Mouse (Mus musculus) C2C12 (cell line): ENCODE measurements around the gene Rnase9.

Experiments used
- CTCF ChIP-seq: IDR thresholded peaks from one replicate; pipeline ENCODE4 v1.5.1; 2011; ENCODE audit not compliant: control insufficient read depth, insufficient read depth, insufficient read length
- MAX ChIP-seq: IDR thresholded peaks from one replicate; pipeline ENCODE4 v1.6.1; 2011; ENCODE audit warnings: mild to moderate bottlenecking, control low read depth
- MYOD1 ChIP-seq: IDR thresholded peaks from one replicate; pipeline ENCODE4 v1.6.1; 2011; ENCODE audit warnings: low read depth; ENCODE audit not compliant: control insufficient read depth, insufficient read length

- no peak for TF ChIP-seq MAX
- TF ChIP-seq MYOD1, result no peak
- TF ChIP-seq CTCF, result no peak
Observed at GRCm38 (mm10) chr14:51090077-51090781, 48.6 kb upstream of the Rnase9 start.
